Mouse (Mus musculus) R1 (cell line): ENCODE measurements at regions not wholly inside any gene's neighbourhood (a gene's known extent, or its start where the extent isn't known, plus 50 kb on each side); places are given as distances from the start of the nearest gene placed in this dataset.

Source experiments
- DNase-seq: peaks from one replicate; pipeline ENCODE4 v3.0.0-alpha.2; 2018; ENCODE audit warnings: low read depth, low spot score

- DNase-seq, result no peak
Observed at GRCm38 (mm10) chr6:147686927-147687326, 211.3 kb downstream of the Ccdc91 start.

- no peak for DNase-seq
Observed at GRCm38 (mm10) chr6:147698255-147698654, 222.6 kb downstream of the Ccdc91 start.

GRCm38 (mm10) chr6:147699449-147699848, 223.8 kb downstream of the Ccdc91 start:
- no peak for DNase-seq

GRCm38 (mm10) chr6:147700629-147701028, 225.0 kb downstream of the Ccdc91 start:
- DNase-seq, result no peak

GRCm38 (mm10) chr6:147701956-147702355, 226.3 kb downstream of the Ccdc91 start:
- DNase-seq, result no peak

- DNase-seq, result no peak
Observed at GRCm38 (mm10) chr6:147704297-147704696, 228.7 kb downstream of the Ccdc91 start.

- DNase-seq, result no peak
Observed at GRCm38 (mm10) chr6:147705936-147706335, 230.3 kb downstream of the Ccdc91 start.

GRCm38 (mm10) chr6:147706741-147707140, 231.1 kb downstream of the Ccdc91 start:
- no peak for DNase-seq

GRCm38 (mm10) chr6:147718052-147718712, 242.6 kb downstream of the Ccdc91 start:
- DNase-seq, result no peak

- no peak for DNase-seq
Observed at GRCm38 (mm10) chr6:147718713-147719490, 243.3 kb downstream of the Ccdc91 start.

GRCm38 (mm10) chr6:147719539-147719938, 243.9 kb downstream of the Ccdc91 start:
- DNase-seq, result no peak

- DNase-seq, result no peak
Observed at GRCm38 (mm10) chr6:147723336-147723735, 247.7 kb downstream of the Ccdc91 start.

GRCm38 (mm10) chr6:147726987-147727386, 251.4 kb downstream of the Ccdc91 start:
- DNase-seq, result no peak

- no peak for DNase-seq
Observed at GRCm38 (mm10) chr6:147727644-147728533, 252.3 kb downstream of the Ccdc91 start.

GRCm38 (mm10) chr6:147729721-147730120, 254.1 kb downstream of the Ccdc91 start:
- peak; percentile 21 for DNase-seq

- no peak for DNase-seq
Observed at GRCm38 (mm10) chr6:147738621-147739325, 263.1 kb downstream of the Ccdc91 start.

GRCm38 (mm10) chr6:147741446-147741845, 265.8 kb downstream of the Ccdc91 start:
- DNase-seq, result no peak

GRCm38 (mm10) chr6:147744081-147744480, 268.5 kb downstream of the Ccdc91 start:
- no peak for DNase-seq

GRCm38 (mm10) chr6:147745690-147746089, 270.1 kb downstream of the Ccdc91 start:
- DNase-seq, result no peak

- no peak for DNase-seq
Observed at GRCm38 (mm10) chr6:147747945-147748344, 272.3 kb downstream of the Ccdc91 start.

GRCm38 (mm10) chr6:147752301-147752700, 276.7 kb downstream of the Ccdc91 start:
- no peak for DNase-seq
